Mouse (Mus musculus) spleen, adult 2 months (tissue): ENCODE measurements at regions not wholly inside any gene's neighbourhood (a gene's known extent, or its start where the extent isn't known, plus 50 kb on each side); places are given as distances from the start of the nearest gene placed in this dataset.

Experiments
- CTCF ChIP-seq: fragments of 200-500 bp; IDR thresholded peaks from 2 replicates; pipeline ENCODE4 v1.5.1; 2011; ENCODE audit warnings: mild to moderate bottlenecking, inconsistent platforms; ENCODE audit not compliant: insufficient read depth, insufficient read length, insufficient replicate concordance; ENCODE audit errors: extremely low read depth
- POLR2A ChIP-seq: fragments of 200-500 bp; IDR thresholded peaks from 2 replicates; pipeline ENCODE4 v1.6.1; 2011; ENCODE audit warnings: low read depth, low read length, inconsistent platforms

DNA sequence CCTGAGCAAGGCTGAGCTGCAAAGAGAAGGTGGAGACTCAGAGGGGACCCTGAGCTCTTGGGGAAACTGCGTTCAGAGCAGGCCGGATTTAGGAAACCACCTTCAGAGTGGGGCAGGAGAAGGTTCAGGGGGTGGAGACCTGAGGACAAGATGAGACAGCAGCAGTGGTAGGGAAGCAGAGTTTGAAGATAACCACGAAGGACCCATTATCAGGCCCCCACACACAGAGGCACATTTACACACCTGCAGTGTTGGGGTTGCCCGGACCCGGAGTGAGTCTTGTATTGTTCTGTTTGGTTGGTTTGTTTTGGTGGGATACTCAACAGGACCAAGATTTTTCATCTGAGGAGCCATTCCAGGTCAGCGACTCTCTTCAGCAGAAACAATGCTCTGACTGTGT lies 128.9 kb upstream of the Lemd2 start:
- TF ChIP-seq CTCF: no peak
- TF ChIP-seq POLR2A: no peak
